ENCODE assay signal across 9 mouse cellular contexts in genomic region chr6:6884897-6885296, GRCm38 (mm10). TPM values are rescaled to one million over a fixed set of nuclear protein-coding genes. Genes with fewer than 3 reads are reported as not detected.
DNase-seq lines count a peak whose midpoint lies in the region; ATAC-seq and TF ChIP-seq lines count a peak whose summit lies in the region.
"Had no signal": no experiment of that assay in that cellular context is flagged by ENCODE, and none has a peak within 500 bp of the region (broad histone marks: within the 10 kb centered on the region; RNA-seq: fewer than 3 reads in every experiment).

No protein-coding gene starts in this region.

- peaks cover 58% of the 10 kb centered on the region for H3K27me3 ChIP-seq in intestine, embryonic 14.5 days (replicated peaks; ENCODE audit: control insufficient read depth, insufficient read depth, low read length)
- H3K27me3 ChIP-seq in intestine, embryonic 15.5 days (replicated peaks): peaks cover 45% of the 10 kb centered on the region
- H3K27me3 ChIP-seq in ES-Bruce4 (ENCODE audit: control insufficient read depth, insufficient read depth, low read length, poor library complexity, severe bottlenecking): peaks cover 16% of the 10 kb centered on the region
- peaks cover 57% of the 10 kb centered on the region for H3K27me3 ChIP-seq in liver, embryonic 11.5 days (replicated peaks; ENCODE audit: control insufficient read depth, insufficient read depth, low read length)

- H3K9ac ChIP-seq in intestine, embryonic 14.5 days (ENCODE audit: low read length): no peak overlapping the region
- no peak overlapping the region for H3K9ac ChIP-seq in intestine, embryonic 15.5 days
- no peak overlapping the region for H3K9ac ChIP-seq in ES-Bruce4 (ENCODE audit: low read depth, poor library complexity, severe bottlenecking)
- H3K9ac ChIP-seq in liver, embryonic 11.5 days (ENCODE audit: low read depth, low read length): no peak overlapping the region

- no peak for TF ChIP-seq POLR2A in ES-Bruce4 (IDR thresholded peaks at IDR 0.05; ENCODE audit: insufficient read depth, low read length)
- TF ChIP-seq POLR2A in brain, embryonic 14.5 days (IDR thresholded peaks at IDR 0.05; ENCODE audit: borderline replicate concordance, extremely low read depth, insufficient read depth, insufficient read length, poor library complexity, severe bottlenecking): no peak

- peak; percentile 89 for TF ChIP-seq CTCF in ES-Bruce4 (IDR thresholded peaks at IDR 0.05; ENCODE audit: low read depth, low read length)
- peak; percentile 96 for TF ChIP-seq CTCF in brain, embryonic 14.5 days (IDR thresholded peaks at IDR 0.05; ENCODE audit: borderline replicate concordance, extremely low read depth, insufficient read depth, insufficient read length)

- no peak for ATAC-seq in intestine, embryonic 14.5 days (replicated peaks; ENCODE audit: low FRiP score, low TSS enrichment, low read depth)
- ATAC-seq in intestine, embryonic 15.5 days: no peak
- no peak; the same call in 1 of the 2 replicates for ATAC-seq in liver, embryonic 11.5 days (replicated peaks; ENCODE audit: low FRiP score)

- intact Hi-C loops in heart, postnatal 10 days (cut with DNase I): loop anchor here (1.0 to 10.0 kb wide), 5 partner anchors 593 to 1240 kb away; no protein-coding TSS in a partner anchor

- no peak overlapping the region for H3K4me3 ChIP-seq in intestine, embryonic 14.5 days (ENCODE audit: low read depth, low read length)
- H3K4me3 ChIP-seq in intestine, embryonic 15.5 days (replicated peaks): no peak overlapping the region
- no peak overlapping the region for H3K4me3 ChIP-seq in ES-Bruce4 (ENCODE audit: low read depth, low read length)
- H3K4me3 ChIP-seq in liver, embryonic 11.5 days (ENCODE audit: low read depth, low read length): no peak overlapping the region

- TF ChIP-seq EP300 in ES-Bruce4 (IDR thresholded peaks at IDR 0.05; ENCODE audit: insufficient read depth, low read depth, low read length): no peak

- peaks cover 7% of the 10 kb centered on the region for H3K4me1 ChIP-seq in intestine, embryonic 14.5 days (replicated peaks; ENCODE audit: control insufficient read depth, insufficient read depth, low read length)
- peaks cover 11% of the 10 kb centered on the region for H3K4me1 ChIP-seq in intestine, embryonic 15.5 days (replicated peaks)
- no peaks in the 10 kb centered on the region for H3K4me1 ChIP-seq in ES-Bruce4 (ENCODE audit: control insufficient read depth, insufficient read depth, low read length)
- H3K4me1 ChIP-seq in liver, embryonic 11.5 days (replicated peaks; ENCODE audit: control insufficient read depth, insufficient read depth, low read length): no peaks in the 10 kb centered on the region; the same call in 1 of the 2 replicates

- no peak overlapping the region for H3K4me2 ChIP-seq in intestine, embryonic 14.5 days (ENCODE audit: low read length)
- H3K4me2 ChIP-seq in intestine, embryonic 15.5 days (replicated peaks): no peak overlapping the region
- no peak overlapping the region for H3K4me2 ChIP-seq in liver, embryonic 11.5 days

- no peaks in the 10 kb centered on the region for H3K9me3 ChIP-seq in intestine, embryonic 14.5 days (ENCODE audit: control insufficient read depth, low read length)
- H3K9me3 ChIP-seq in intestine, embryonic 15.5 days: no peaks in the 10 kb centered on the region
- no peaks in the 10 kb centered on the region for H3K9me3 ChIP-seq in ES-Bruce4 (replicated peaks; ENCODE audit: control insufficient read depth, insufficient read depth, low read length, poor library complexity, severe bottlenecking)
- H3K9me3 ChIP-seq in liver, embryonic 11.5 days (ENCODE audit: control insufficient read depth, low read length): no peaks in the 10 kb centered on the region

- no peak overlapping the region for H3K27ac ChIP-seq in intestine, embryonic 14.5 days (ENCODE audit: low read depth)
- no peak overlapping the region for H3K27ac ChIP-seq in intestine, embryonic 15.5 days
- H3K27ac ChIP-seq in ES-Bruce4 (ENCODE audit: insufficient read depth, low read length): no peak overlapping the region
- no peak overlapping the region for H3K27ac ChIP-seq in liver, embryonic 11.5 days (ENCODE audit: low read depth, low read length)

- H3K36me3 ChIP-seq in intestine, embryonic 14.5 days (ENCODE audit: control insufficient read depth, insufficient read depth, low read length): no peaks in the 10 kb centered on the region
- no peaks in the 10 kb centered on the region for H3K36me3 ChIP-seq in intestine, embryonic 15.5 days
- no peaks in the 10 kb centered on the region for H3K36me3 ChIP-seq in ES-Bruce4 (ENCODE audit: control insufficient read depth, insufficient read depth, low read length, poor library complexity, severe bottlenecking)
- no peaks in the 10 kb centered on the region for H3K36me3 ChIP-seq in liver, embryonic 11.5 days (ENCODE audit: control insufficient read depth, insufficient read depth, low read length)

- WGBS in intestine, embryonic 14.5 days: 3% methylated on average over 12 of the region's 12 CpGs
- 6% methylated on average over 12 of the region's 12 CpGs for WGBS in intestine, embryonic 15.5 days
- 5% methylated on average over 12 of the region's 12 CpGs for WGBS in liver, embryonic 11.5 days

- DNase-seq in intestine, embryonic 14.5 days (ENCODE audit: low spot score): peak; percentile 87
- DNase-seq in brain, embryonic 14.5 days (ENCODE audit: low read depth): peak; percentile 91
- peak; percentile 62 to 72 for DNase-seq in heart, postnatal 10 days
- peak; percentile 46 for DNase-seq in liver, embryonic 11.5 days (ENCODE audit: low spot score)
- peak; percentile 42 for DNase-seq in retina, postnatal 7 days (ENCODE audit: low read depth, low spot score)
- DNase-seq in urinary bladder, postnatal 10 days (ENCODE audit: low spot score): no peak

RNA-seq across cellular contexts. Expression of gene Dlx5, which starts 3.0 kb away (rescaled TPM):
- 2.4 and 2.8 TPM in 2 replicates for polyA plus RNA-seq in intestine, embryonic 14.5 days (2014; fragmentation: Nextera tagmentation; extraction: Ambion mirVana)
- 1.5 and 2.1 TPM in 2 replicates for polyA plus RNA-seq in intestine, embryonic 15.5 days (2015; fragmentation: Nextera tagmentation; extraction: Ambion mirVana)
- polyA plus RNA-seq in ES-Bruce4 (2011; ENCODE audit: insufficient read depth, insufficient read length, low read depth, missing spikeins): 0.42 TPM in 1 of 2 replicates, not detected in the other
- polyA plus RNA-seq in brain, embryonic 14.5 days (2012; rRNA removed): 15.5 and 20.4 TPM in 2 replicates
- total RNA-seq in heart, postnatal 10 days (2021): under 1 TPM; 0.25 to 0.45 TPM
- 0.88 and 1.5 TPM in 2 replicates for polyA plus RNA-seq in liver, embryonic 11.5 days (2014; fragmentation: Nextera tagmentation; extraction: Ambion mirVana)

RNA-seq across cellular contexts. Expression of gene Dlx6, which starts 21.8 kb away (rescaled TPM):
- polyA plus RNA-seq in intestine, embryonic 14.5 days (2014; fragmentation: Nextera tagmentation; extraction: Ambion mirVana): not detected in 2 replicates
- 0.16 TPM in 1 of 2 replicates, not detected in the other for polyA plus RNA-seq in intestine, embryonic 15.5 days (2015; fragmentation: Nextera tagmentation; extraction: Ambion mirVana)
- polyA plus RNA-seq in ES-Bruce4 (2011; ENCODE audit: insufficient read depth, insufficient read length, low read depth, missing spikeins): 0.30 TPM in 1 of 2 replicates, not detected in the other
- 13.2 and 22.9 TPM in 2 replicates for polyA plus RNA-seq in brain, embryonic 14.5 days (2012; rRNA removed)
- under 1 TPM in 1 of 2 experiments, not detected in 1; 0.27 TPM for total RNA-seq in heart, postnatal 10 days (2021)
- 0.08 TPM in 1 of 2 replicates, not detected in the other for polyA plus RNA-seq in liver, embryonic 11.5 days (2014; fragmentation: Nextera tagmentation; extraction: Ambion mirVana)
- polyA plus RNA-seq: lung, embryonic 16.5 days had no signal
